Mouse (Mus musculus) neural tube, embryonic 14.5 days (tissue): Measurements from ENCODE around the gene Map3k9. TPM values are rescaled to one million over a fixed set of nuclear protein-coding genes. Genes with fewer than 3 reads are reported as not detected.
A peak's percentile ranks its signal among the peaks of the same experiment; 100 is the strongest.

Source experiments
- ATAC-seq: fragments of 200-750 bp; cut with Nextera tagmentation; 2 replicates; pipeline ENCODE4 v1.8.0; 2017; ENCODE audit warnings: low read depth, mild to moderate bottlenecking, moderate TSS enrichment, moderate library complexity
- H3K27ac ChIP-seq: fragments of 300-500 bp; sonication (generic); 2 replicates; pipeline ENCODE4 v1.5.1; 2014; ENCODE audit warnings: low read depth, mild to moderate bottlenecking, control low read depth, low read length, moderate library complexity, mixed read lengths
- H3K27me3 ChIP-seq: fragments of 300-500 bp; sonication (generic); 2 replicates; pipeline ENCODE4 v1.6.1; 2014; ENCODE audit warnings: low read length; ENCODE audit not compliant: control insufficient read depth, insufficient read depth
- H3K36me3 ChIP-seq: fragments of 300-500 bp; sonication (generic); 2 replicates; pipeline ENCODE4 v1.6.1; 2014; ENCODE audit warnings: low read length, mixed read lengths; ENCODE audit not compliant: control insufficient read depth, insufficient read depth
- H3K4me1 ChIP-seq: fragments of 300-500 bp; sonication (generic); 2 replicates; pipeline ENCODE4 v1.6.1; 2014; ENCODE audit warnings: low read length; ENCODE audit not compliant: control insufficient read depth, insufficient read depth
- H3K4me2 ChIP-seq: fragments of 300-500 bp; sonication (generic); 2 replicates; pipeline ENCODE4 v1.6.1; 2014; ENCODE audit warnings: mild to moderate bottlenecking, low read depth, low read length, control low read depth
- H3K4me3 ChIP-seq: fragments of 300-500 bp; sonication (generic); 2 replicates; pipeline ENCODE4 v1.5.1; 2014; ENCODE audit warnings: low read depth, low read length, control low read depth, mixed read lengths
- H3K9ac ChIP-seq: fragments of 300-500 bp; sonication (generic); replicated peaks from 2 replicates; pipeline ENCODE4 v1.6.1; 2014; ENCODE audit warnings: low read depth, mild to moderate bottlenecking, control low read depth, low read length, mixed read lengths
- H3K9me3 ChIP-seq: fragments of 300-500 bp; sonication (generic); 2 replicates; pipeline ENCODE4 v1.6.1; 2016; ENCODE audit warnings: low read length; ENCODE audit not compliant: control insufficient read depth
- WGBS: fragments of 180-500 bp; shearing (Covaris S2); extraction: QIAGEN DNeasy Blood & Tissue Kit; methylation state at CpG from one replicate; pipeline ENCODE4 v1.1.7; 2014; 5-methylcytosine and 5-hydroxymethylcytosine counted together
- polyA plus RNA-seq: library from polyadenylated mRNA; unstranded; fragments of >200 nt; fragmentation: Nextera tagmentation; extraction: Ambion mirVana; gene quantifications from 2 replicates; pipeline ENCODE4 v1.2.1, GENCODE M21; 2014

Gene Map3k9
- polyA plus RNA-seq, 1 experiment from 2014 or later = 14.2 TPM

GRCm38 (mm10) chr12:81685981-81686380, 95.0 kb downstream of the Map3k9 start:
- Histone ChIP-seq H3K4me2 (no peak overlapping the region), H3K9me3 (no peaks in the 10 kb centered on the region), H3K9ac (no peak overlapping the region), H3K4me1 (no peaks in the 10 kb centered on the region), H3K27ac (no peak overlapping the region; the same call in 1 of the 2 replicates), H3K36me3 (no peaks in the 10 kb centered on the region), H3K27me3 (no peaks in the 10 kb centered on the region), H3K4me3 (no peak overlapping the region)
- ATAC-seq = peak; percentile 29; the same call in 1 of the 2 replicates
- 41% methylated on average over 3 of the region's 3 CpGs for WGBS

DNA sequence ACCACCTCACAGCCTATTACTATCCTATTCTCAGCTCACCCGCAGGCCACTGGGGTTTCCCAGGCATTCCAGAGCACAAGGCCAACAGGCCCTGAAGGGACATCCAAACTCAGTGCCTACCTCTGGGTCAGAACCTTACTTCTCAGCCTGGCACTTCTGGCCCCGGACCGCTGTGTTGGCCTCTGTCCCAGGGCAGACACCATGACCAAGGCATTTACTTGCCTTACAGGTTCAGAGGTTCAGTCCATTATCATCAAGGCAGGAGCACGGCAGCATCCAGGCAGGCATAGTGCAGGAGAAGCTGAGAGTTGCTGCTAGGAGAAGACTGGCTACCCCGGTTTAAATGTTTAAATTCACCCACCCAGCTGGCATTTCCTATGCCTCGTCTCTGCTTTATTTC, 96.9 kb downstream of the Map3k9 start:
- no peak overlapping the region for H3K4me2 ChIP-seq
- H3K27ac ChIP-seq = no peak overlapping the region
- H3K4me3 ChIP-seq = no peak overlapping the region
- WGBS = 80% methylated on average over 6 of the region's 6 CpGs
- H3K4me1 ChIP-seq = no peaks in the 10 kb centered on the region
- H3K27me3 ChIP-seq = no peaks in the 10 kb centered on the region
- H3K9me3 ChIP-seq = no peaks in the 10 kb centered on the region
- ATAC-seq = no peak
- H3K9ac ChIP-seq = no peak overlapping the region
- H3K36me3 ChIP-seq = no peaks in the 10 kb centered on the region

GRCm38 (mm10) chr12:81683395-81683794, 97.6 kb downstream of the Map3k9 start:
- Histone ChIP-seq H3K27me3 (no peaks in the 10 kb centered on the region), H3K9ac (no peak overlapping the region), H3K36me3 (no peaks in the 10 kb centered on the region), H3K4me2 (no peak overlapping the region), H3K4me1 (no peaks in the 10 kb centered on the region), H3K4me3 (no peak overlapping the region), H3K9me3 (no peaks in the 10 kb centered on the region), H3K27ac (no peak overlapping the region)
- 77% methylated on average over 11 of the region's 11 CpGs for WGBS
- no peak for ATAC-seq

GRCm38 (mm10) chr12:81679807-81680529, 101.0 kb downstream of the Map3k9 start:
- no peak for ATAC-seq
- 87% methylated on average over 7 of the region's 7 CpGs for WGBS
- H3K36me3 ChIP-seq = no peaks in the 10 kb centered on the region
- no peak overlapping the region for H3K4me2 ChIP-seq
- H3K27me3 ChIP-seq = no peaks in the 10 kb centered on the region
- H3K4me1 ChIP-seq = no peaks in the 10 kb centered on the region
- no peak overlapping the region for H3K4me3 ChIP-seq
- H3K9ac ChIP-seq = no peak overlapping the region
- no peaks in the 10 kb centered on the region for H3K9me3 ChIP-seq
- no peak overlapping the region for H3K27ac ChIP-seq

- Histone ChIP-seq H3K36me3 (no peaks in the 10 kb centered on the region), H3K4me3 (no peak overlapping the region), H3K4me2 (no peak overlapping the region), H3K4me1 (no peaks in the 10 kb centered on the region), H3K9ac (no peak overlapping the region), H3K27ac (no peak overlapping the region), H3K9me3 (no peaks in the 10 kb centered on the region), H3K27me3 (no peaks in the 10 kb centered on the region)
- 65% methylated on average over 2 of the region's 2 CpGs for WGBS
- no peak for ATAC-seq
Measured at GRCm38 (mm10) chr12:81675557-81675956, 105.4 kb downstream of the Map3k9 start.

Other genes starting within 250 kb of the Map3k9 start
- gene Gm20498, start 248.3 kb downstream of the Map3k9 start, polyA plus RNA-seq = 35.6 and 47.2 TPM in 2 replicates
- 37.1 and 40.5 TPM in 2 replicates for gene Synj2bp, start 248.3 kb downstream of the Map3k9 start, polyA plus RNA-seq
- gene Adam21, start 212.7 kb downstream of the Map3k9 start, polyA plus RNA-seq = 1.6 TPM in 2 replicates
- 39.5 and 46.1 TPM in 2 replicates for gene Med6, start 186.2 kb downstream of the Map3k9 start, polyA plus RNA-seq
- 15.9 and 19.7 TPM in 2 replicates for gene Ttc9, start 149.9 kb downstream of the Map3k9 start, polyA plus RNA-seq
- 15.4 and 23.5 TPM in 2 replicates for gene Pcnx, start 78.8 kb upstream of the Map3k9 start, polyA plus RNA-seq